Mouse (Mus musculus): Measurements from ENCODE around the gene Arhgap45. TPM values are rescaled to one million over a fixed set of nuclear protein-coding genes. Genes with fewer than 3 reads are reported as not detected.

Gene Arhgap45
- polyA plus RNA-seq, 1 experiment, result 1.6 TPM

- Histone ChIP-seq H3K79me2 (ENCODE audit: control insufficient read depth, insufficient read depth) (peaks cover 56% of the 10 kb centered on the region), H3K4me3 (ENCODE audit: insufficient read depth, poor library complexity, severe bottlenecking) (no peak overlapping the region), H3ac (ENCODE audit: control insufficient read depth, insufficient read length, low read depth) (no peak overlapping the region), H3K36me3 (ENCODE audit: control insufficient read depth, insufficient read depth) (peaks cover 54% of the 10 kb centered on the region), H3K27me3 (ENCODE audit: control insufficient read depth, insufficient read depth, insufficient read length) (no peaks in the 10 kb centered on the region), H3K79me3 (ENCODE audit: low read depth) (peaks cover 34% of the 10 kb centered on the region)
- TF ChIP-seq CEBPB (IDR thresholded peaks at IDR 0.05; ENCODE audit: low read depth), result no peak
- no peak for TF ChIP-seq USF1 (IDR thresholded peaks at IDR 0.05; ENCODE audit: low read depth)
Observed at GRCm38 (mm10) chr10:79991548-79991947, 24.9 kb upstream of the Arhgap45 start.

GRCm38 (mm10) chr10:79994397-79995115, 21.9 kb upstream of the Arhgap45 start:
- TF ChIP-seq MAX (IDR thresholded peaks at IDR 0.05), result no peak
- no peak for TF ChIP-seq MYOG (IDR thresholded peaks at IDR 0.05; ENCODE audit: control insufficient read depth, extremely low read depth, insufficient read length)
- TF ChIP-seq USF1 (IDR thresholded peaks at IDR 0.05; ENCODE audit: low read depth), result no peak
- no peak for TF ChIP-seq CEBPB (IDR thresholded peaks at IDR 0.05; ENCODE audit: low read depth)
- no peak for TF ChIP-seq CTCF (IDR thresholded peaks at IDR 0.05; ENCODE audit: control insufficient read depth, insufficient read depth, insufficient read length)
- TF ChIP-seq MYOD1 (IDR thresholded peaks at IDR 0.05; ENCODE audit: control insufficient read depth, insufficient read length, low read depth), result no peak
- no peak for TF ChIP-seq FOSL1 (IDR thresholded peaks at IDR 0.05; ENCODE audit: insufficient read depth, low read length, poor library complexity, severe bottlenecking)
- no peaks in the 10 kb centered on the region for H3K27me3 ChIP-seq (ENCODE audit: control insufficient read depth, insufficient read depth, insufficient read length)
- peaks cover 24% of the 10 kb centered on the region for H3K79me3 ChIP-seq (ENCODE audit: low read depth)
- H3K36me3 ChIP-seq (ENCODE audit: control insufficient read depth, insufficient read depth), result peaks cover 54% of the 10 kb centered on the region
- no peak overlapping the region for H3K4me3 ChIP-seq (ENCODE audit: insufficient read depth, poor library complexity, severe bottlenecking)
- peaks cover 41% of the 10 kb centered on the region for H3K79me2 ChIP-seq (ENCODE audit: control insufficient read depth, insufficient read depth)
- H3ac ChIP-seq (ENCODE audit: control insufficient read depth, insufficient read length, low read depth), result no peak overlapping the region

DNA sequence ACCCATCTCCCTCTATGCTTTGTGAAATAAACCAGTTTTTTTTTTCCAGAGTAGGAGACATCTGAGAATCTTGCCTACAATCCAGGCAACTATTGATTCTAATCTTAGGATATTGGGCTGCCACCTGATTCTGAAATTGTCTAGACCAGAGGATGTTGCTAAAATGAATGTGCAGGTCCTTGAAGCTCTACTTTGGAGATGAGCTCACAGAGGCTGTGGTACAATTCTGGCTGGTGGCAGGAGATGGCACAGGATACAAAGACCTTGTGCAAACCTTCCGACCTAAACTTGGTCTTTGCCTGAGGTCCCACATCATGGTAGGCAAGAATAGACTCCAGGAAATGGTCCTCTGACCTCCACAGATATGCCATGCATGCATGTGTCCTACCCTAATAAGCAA, 20.8 kb upstream of the Arhgap45 start:
- H3K27me3 ChIP-seq (ENCODE audit: control insufficient read depth, insufficient read depth, insufficient read length), result no peaks in the 10 kb centered on the region
- peaks cover 53% of the 10 kb centered on the region for H3K36me3 ChIP-seq (ENCODE audit: control insufficient read depth, insufficient read depth)
- H3K79me2 ChIP-seq (ENCODE audit: control insufficient read depth, insufficient read depth), result peaks cover 30% of the 10 kb centered on the region
- H3K4me3 ChIP-seq (ENCODE audit: insufficient read depth, poor library complexity, severe bottlenecking), result no peak overlapping the region
- no peak for TF ChIP-seq MYOD1 (IDR thresholded peaks at IDR 0.05; ENCODE audit: control insufficient read depth, insufficient read length, low read depth)
- no peak for TF ChIP-seq USF1 (IDR thresholded peaks at IDR 0.05; ENCODE audit: low read depth)
- no peak for TF ChIP-seq FOSL1 (IDR thresholded peaks at IDR 0.05; ENCODE audit: insufficient read depth, low read length, poor library complexity, severe bottlenecking)
- H3ac ChIP-seq (ENCODE audit: control insufficient read depth, insufficient read length, low read depth), result no peak overlapping the region
- H3K79me3 ChIP-seq (ENCODE audit: low read depth), result peaks cover 17% of the 10 kb centered on the region

- H3K79me3 ChIP-seq (ENCODE audit: low read depth), result peaks cover 9% of the 10 kb centered on the region
- H3K4me3 ChIP-seq (ENCODE audit: insufficient read depth, poor library complexity, severe bottlenecking), result peak within 1 kb of the TSS; percentile 66
- H3K27me3 ChIP-seq (ENCODE audit: control insufficient read depth, insufficient read depth, insufficient read length), result no peaks in the 10 kb centered on the region
- peaks cover 22% of the 10 kb centered on the region for H3K79me2 ChIP-seq (ENCODE audit: control insufficient read depth, insufficient read depth)
- peaks cover 45% of the 10 kb centered on the region for H3K36me3 ChIP-seq (ENCODE audit: control insufficient read depth, insufficient read depth)
- TF ChIP-seq CEBPB (IDR thresholded peaks at IDR 0.05; ENCODE audit: low read depth) (no peak), MYOG (IDR thresholded peaks at IDR 0.05; ENCODE audit: control insufficient read depth, extremely low read depth, insufficient read length) (no peak), MYOD1 (IDR thresholded peaks at IDR 0.05; ENCODE audit: control insufficient read depth, insufficient read length, low read depth) (no peak), USF1 (IDR thresholded peaks at IDR 0.05; ENCODE audit: low read depth) (no peak), CTCF (IDR thresholded peaks at IDR 0.05; ENCODE audit: control insufficient read depth, insufficient read depth, insufficient read length) (no peak), MAX (IDR thresholded peaks at IDR 0.05) (no peak), FOSL1 (IDR thresholded peaks at IDR 0.05; ENCODE audit: insufficient read depth, low read length, poor library complexity, severe bottlenecking) (no peak)
- H3ac ChIP-seq (ENCODE audit: control insufficient read depth, insufficient read length, low read depth), result peak within 1 kb of the TSS; percentile 87
Observed at GRCm38 (mm10) chr10:79996272-79997033, 20.0 kb upstream of the Arhgap45 start, which contains the start of gene Abca7. Abca7 (plus strand) TSS chr10:79996494.

GRCm38 (mm10) chr10:79997034-79997760, 19.3 kb upstream of the Arhgap45 start:
- Histone ChIP-seq H3K79me3 (ENCODE audit: low read depth) (peaks cover 2% of the 10 kb centered on the region), H3ac (ENCODE audit: control insufficient read depth, insufficient read length, low read depth) (peak overlapping the region; percentile 87), H3K79me2 (ENCODE audit: control insufficient read depth, insufficient read depth) (peaks cover 14% of the 10 kb centered on the region), H3K36me3 (ENCODE audit: control insufficient read depth, insufficient read depth) (peaks cover 41% of the 10 kb centered on the region), H3K4me3 (ENCODE audit: insufficient read depth, poor library complexity, severe bottlenecking) (peak overlapping the region; percentile 66), H3K27me3 (ENCODE audit: control insufficient read depth, insufficient read depth, insufficient read length) (no peaks in the 10 kb centered on the region)
- TF ChIP-seq MAX (IDR thresholded peaks at IDR 0.05), result peak; percentile 64
- no peak for TF ChIP-seq MYOD1 (IDR thresholded peaks at IDR 0.05; ENCODE audit: control insufficient read depth, insufficient read length, low read depth)
- TF ChIP-seq FOSL1 (IDR thresholded peaks at IDR 0.05; ENCODE audit: insufficient read depth, low read length, poor library complexity, severe bottlenecking), result no peak

All from C2C12 (cell line).